Mouse (Mus musculus): ENCODE data around the gene Syce3.
A peak's percentile ranks its signal among the peaks of the same experiment; 100 is the strongest.

The Syce3 gene

DNA sequence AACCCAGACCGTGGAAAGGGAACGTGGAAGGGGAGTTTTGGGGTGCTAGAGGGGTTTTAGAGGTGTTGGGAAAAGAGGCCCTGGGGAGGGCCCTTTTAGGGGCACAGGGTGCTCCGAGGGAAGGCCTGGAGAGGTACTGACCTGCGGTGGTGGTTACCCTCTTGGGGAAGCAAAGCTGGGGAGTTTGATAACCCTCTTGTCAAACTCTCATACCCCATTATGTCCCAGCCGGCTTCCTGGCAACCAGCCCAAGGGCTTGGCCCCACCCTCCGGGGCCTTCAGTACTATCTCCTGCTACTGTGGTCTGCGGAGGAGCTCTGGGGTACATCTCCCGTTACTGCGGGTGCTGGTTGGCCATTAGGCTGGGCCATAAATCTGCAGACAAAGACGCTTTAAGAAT, 30.9 kb downstream of the Syce3 start:
- TF ChIP-seq GATA4 (IDR thresholded peaks at IDR 0.05; ENCODE audit: insufficient replicate concordance, low read length): no peak

DNA sequence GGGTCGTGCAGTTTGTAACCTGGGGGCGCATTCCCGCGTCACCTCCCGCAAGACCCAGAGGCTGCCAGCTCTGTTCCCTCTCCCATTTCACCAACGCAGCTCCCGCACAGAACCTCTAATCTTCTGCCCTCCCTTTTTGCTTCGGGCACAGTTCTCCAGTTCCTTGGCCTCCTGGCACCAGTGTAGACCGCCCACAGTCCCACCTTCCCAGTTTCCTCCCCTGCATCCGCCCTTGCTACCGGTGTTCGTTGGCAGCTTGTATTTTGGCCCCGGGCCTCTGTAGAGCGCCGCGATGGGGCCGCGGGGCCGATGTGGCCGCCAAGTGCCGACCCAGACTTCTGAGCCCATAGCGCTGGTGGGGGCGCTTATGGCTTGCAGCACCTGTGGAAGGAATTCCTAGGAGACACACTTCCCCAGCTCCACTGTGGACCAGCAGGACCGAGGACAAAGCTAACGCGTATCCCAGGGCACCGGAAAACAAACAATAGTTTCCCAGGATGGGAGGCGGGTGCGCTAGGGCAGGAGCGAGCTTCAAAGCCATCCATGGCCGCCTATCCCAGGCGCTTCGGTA, 31.4 kb downstream of the Syce3 start, which contains the start of gene Odf3b:
Odf3b (minus strand) TSS at position 452 of the 571 bp plus-strand sequence.
- TF ChIP-seq GATA4 (IDR thresholded peaks at IDR 0.05; ENCODE audit: insufficient replicate concordance, low read length): no peak

GRCm38 (mm10) chr15:89377938-89378828, 32.1 kb downstream of the Syce3 start:
- no peak for TF ChIP-seq GATA4 (IDR thresholded peaks at IDR 0.05; ENCODE audit: insufficient replicate concordance, low read length)

GRCm38 (mm10) chr15:89377362-89377761, 32.9 kb downstream of the Syce3 start:
- no peak for TF ChIP-seq GATA4 (IDR thresholded peaks at IDR 0.05; ENCODE audit: insufficient replicate concordance, low read length)

DNA sequence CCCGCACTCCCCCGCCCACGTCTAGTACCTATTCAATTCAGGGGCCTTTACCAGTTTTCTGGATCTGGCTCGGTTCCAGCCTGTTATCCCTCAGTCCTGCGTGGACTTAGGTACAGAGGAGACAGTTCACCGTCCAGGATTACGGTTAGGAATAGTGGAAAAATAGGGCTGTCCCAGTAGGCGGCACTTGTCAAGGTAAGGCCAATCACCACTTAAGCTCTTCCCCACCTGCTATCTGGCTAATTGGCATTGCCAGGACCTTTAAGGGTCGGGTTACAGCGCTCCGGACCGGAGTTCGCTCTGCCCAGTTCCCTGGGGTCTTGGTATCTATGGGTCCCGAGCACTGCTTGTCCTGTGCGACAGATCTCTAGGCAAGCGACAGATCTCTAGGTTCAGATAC, 33.3 kb downstream of the Syce3 start, which contains the start of gene Tymp:
Tymp (minus strand) TSS at position 83 of the 400 bp plus-strand sequence.
- no peak for TF ChIP-seq GATA4 (IDR thresholded peaks at IDR 0.05; ENCODE audit: insufficient replicate concordance, low read length)

GRCm38 (mm10) chr15:89376040-89376439, 34.3 kb downstream of the Syce3 start:
- TF ChIP-seq GATA4 (IDR thresholded peaks at IDR 0.05; ENCODE audit: insufficient replicate concordance, low read length): no peak

DNA sequence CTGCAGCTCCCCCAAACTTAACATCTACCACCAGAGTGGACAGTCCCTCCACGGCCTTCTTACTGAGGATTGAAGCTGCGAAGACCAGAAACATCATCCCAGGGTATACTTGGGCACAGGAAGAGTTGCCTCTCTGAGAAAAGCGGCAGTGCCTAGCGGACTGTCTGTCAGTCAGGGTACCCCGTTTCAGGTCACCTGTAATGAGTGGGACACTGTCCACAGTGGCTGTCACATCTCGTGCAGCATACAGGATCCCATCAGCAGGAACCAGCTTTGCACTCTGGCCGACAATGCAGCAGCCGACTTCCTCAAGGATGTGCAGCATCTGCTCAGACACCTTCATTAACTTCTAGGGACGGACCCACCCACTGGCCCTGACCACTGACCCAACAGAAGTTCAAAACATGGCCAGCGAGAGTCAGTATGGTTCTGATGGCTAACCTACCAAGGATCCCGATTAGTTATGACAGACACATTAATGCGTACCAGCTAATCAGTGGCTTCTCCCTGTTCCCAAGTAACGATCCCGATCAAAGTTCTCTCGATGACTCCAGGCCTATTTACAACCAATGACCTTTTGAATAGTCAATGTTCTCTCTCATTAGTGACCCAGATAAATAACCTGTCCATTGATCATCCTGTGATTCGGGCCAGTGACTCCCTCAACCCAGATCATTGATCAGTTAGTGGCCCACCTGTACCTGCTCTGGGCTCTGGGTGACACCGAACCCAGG, 35.3 kb downstream of the Syce3 start:
- TF ChIP-seq GATA4 (IDR thresholded peaks at IDR 0.05; ENCODE audit: insufficient replicate concordance, low read length): peak; percentile 62; the same call in 1 of the 2 replicates

GRCm38 (mm10) chr15:89374340-89374739, 36.0 kb downstream of the Syce3 start:
- TF ChIP-seq GATA4 (IDR thresholded peaks at IDR 0.05; ENCODE audit: insufficient replicate concordance, low read length): no peak

DNA sequence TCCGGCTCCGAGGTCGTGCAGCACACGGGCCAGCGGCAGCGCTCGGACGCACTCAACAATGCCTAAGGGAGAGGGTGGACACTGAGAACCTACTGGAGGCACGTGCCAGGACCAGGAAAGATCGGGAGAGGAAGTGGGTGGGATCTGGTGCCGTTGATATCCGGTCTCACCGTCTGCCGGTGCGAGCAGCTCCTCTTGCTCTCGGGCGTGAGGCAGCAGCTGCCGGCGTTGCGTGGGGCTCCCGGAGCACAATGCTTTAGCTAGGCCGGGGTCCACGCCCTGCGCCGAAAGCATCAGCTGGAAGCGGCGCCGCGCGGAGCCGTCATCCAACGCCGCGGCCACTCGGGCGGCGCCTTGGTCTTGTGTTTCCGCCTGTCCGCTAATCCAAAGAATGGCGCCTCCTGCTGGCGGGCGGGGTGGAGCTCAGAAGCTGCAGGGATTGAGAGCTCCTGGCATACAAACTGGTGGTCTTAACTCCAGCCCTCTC, 36.5 kb downstream of the Syce3 start, which contains the start of gene Sco2:
Sco2 (minus strand) TSS at position 85 of the 487 bp plus-strand sequence.
- TF ChIP-seq GATA4 (IDR thresholded peaks at IDR 0.05; ENCODE audit: insufficient replicate concordance, low read length): peak; percentile 64; the same call in 1 of the 2 replicates

- TF ChIP-seq GATA4 (IDR thresholded peaks at IDR 0.05; ENCODE audit: insufficient replicate concordance, low read length): no peak
Observed at GRCm38 (mm10) chr15:89373027-89373761, 37.1 kb downstream of the Syce3 start.

- no peak for TF ChIP-seq GATA4 (IDR thresholded peaks at IDR 0.05; ENCODE audit: insufficient replicate concordance, low read length)
Observed at GRCm38 (mm10) chr15:89372536-89372935, 37.8 kb downstream of the Syce3 start.

- no peak for TF ChIP-seq GATA4 (IDR thresholded peaks at IDR 0.05; ENCODE audit: insufficient replicate concordance, low read length)
Observed at GRCm38 (mm10) chr15:89372068-89372467, 38.2 kb downstream of the Syce3 start.

DNA sequence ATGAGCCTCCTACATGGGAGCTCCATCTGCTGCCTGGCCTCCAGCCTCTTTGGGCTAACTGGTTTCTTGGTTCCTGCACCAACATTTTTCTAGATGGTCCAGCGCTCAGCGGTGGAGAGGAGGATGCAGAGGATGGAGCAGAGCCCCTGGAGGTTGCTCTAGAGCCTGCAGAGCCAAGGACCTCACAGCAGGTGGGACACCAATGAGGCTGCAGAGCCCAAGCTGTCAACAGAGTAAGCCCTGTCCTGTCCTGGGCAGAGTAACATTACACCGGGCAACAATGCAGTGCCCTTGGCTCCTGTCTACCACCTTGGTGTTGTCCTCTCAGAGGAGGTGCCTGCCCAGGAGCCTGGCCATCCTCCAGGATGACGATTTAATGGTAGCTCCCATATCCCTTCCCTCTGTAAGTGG, 45.2 kb downstream of the Syce3 start:
- no peak for TF ChIP-seq GATA4 (IDR thresholded peaks at IDR 0.05; ENCODE audit: insufficient replicate concordance, low read length)

DNA sequence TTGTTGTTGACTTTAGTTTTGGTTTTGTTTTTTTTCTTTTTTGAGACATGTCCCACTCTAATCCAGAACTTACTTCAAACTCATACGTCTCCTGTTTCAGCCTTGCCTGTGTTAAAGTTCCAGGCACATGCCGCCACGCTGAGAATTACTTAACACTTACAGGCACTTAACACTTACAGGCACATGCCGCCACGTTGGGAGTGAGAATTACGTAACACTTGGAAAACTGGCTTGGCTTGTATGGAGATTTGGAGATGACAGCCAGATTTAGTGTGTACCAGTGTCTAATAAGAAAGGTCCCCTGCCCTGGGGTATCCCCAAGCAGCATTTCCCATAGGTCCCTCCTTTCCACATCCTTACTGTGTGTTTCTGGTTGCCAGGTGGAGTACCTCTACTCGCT, 47.3 kb downstream of the Syce3 start:
- no peak for TF ChIP-seq GATA4 (IDR thresholded peaks at IDR 0.05; ENCODE audit: insufficient replicate concordance, low read length)

GRCm38 (mm10) chr15:89358784-89359183, 51.5 kb downstream of the Syce3 start:
- no peak for TF ChIP-seq GATA4 (IDR thresholded peaks at IDR 0.05; ENCODE audit: insufficient replicate concordance, low read length)
